Mouse (Mus musculus): Measurements from ENCODE around the gene Smim10l1. TPM values are rescaled to one million over a fixed set of nuclear protein-coding genes. Genes with fewer than 3 reads are reported as not detected.
A peak's percentile ranks its signal among the peaks of the same experiment; 100 is the strongest.

Smim10l1 gene
- 137 TPM in 2 replicates for polyA plus RNA-seq (2015; fragmentation: Nextera tagmentation; extraction: Ambion mirVana)

DNA sequence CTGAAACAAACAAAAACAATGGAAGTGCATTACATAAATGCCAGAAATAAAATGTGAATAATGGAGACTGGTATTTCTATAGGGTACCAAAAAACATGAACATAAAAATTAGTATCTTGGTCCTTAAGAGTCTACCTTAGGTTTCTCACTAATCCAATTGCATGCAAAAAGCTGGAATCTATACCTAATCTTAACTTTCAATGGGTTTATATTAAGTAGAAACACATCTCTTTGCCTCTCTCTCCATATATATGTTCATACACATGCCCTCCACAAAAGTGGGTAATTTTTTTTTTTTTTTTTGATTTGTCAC lies at the start of gene Smim10l1:
Gene Smim10l1, plus strand, starts transcription at position 301 of the 313 bp plus-strand sequence.
- ATAC-seq: no peak
- H3K36me3 ChIP-seq (ENCODE audit: control insufficient read depth, insufficient read depth, low read length): no peaks in the 10 kb centered on the region
- H3K4me3 ChIP-seq (ENCODE audit: low read depth, low read length): peak within 1 kb of the TSS; percentile 74
- no peaks in the 10 kb centered on the region for H3K9me3 ChIP-seq (replicated peaks; ENCODE audit: control insufficient read depth, low read length, poor library complexity, severe bottlenecking)
- peak within 1 kb of the TSS; percentile 99 for H3K27ac ChIP-seq (ENCODE audit: low read length)
- peak within 1 kb of the TSS; percentile 95 for H3K9ac ChIP-seq (ENCODE audit: low read depth, low read length)
- H3K27me3 ChIP-seq (ENCODE audit: control insufficient read depth, insufficient read depth, low read depth, low read length): no peaks in the 10 kb centered on the region
- peaks cover 12% of the 10 kb centered on the region for H3K4me1 ChIP-seq (ENCODE audit: control insufficient read depth, insufficient read depth, low read length)
- peak within 1 kb of the TSS; percentile 57 for H3K4me2 ChIP-seq (ENCODE audit: low read length)

DNA sequence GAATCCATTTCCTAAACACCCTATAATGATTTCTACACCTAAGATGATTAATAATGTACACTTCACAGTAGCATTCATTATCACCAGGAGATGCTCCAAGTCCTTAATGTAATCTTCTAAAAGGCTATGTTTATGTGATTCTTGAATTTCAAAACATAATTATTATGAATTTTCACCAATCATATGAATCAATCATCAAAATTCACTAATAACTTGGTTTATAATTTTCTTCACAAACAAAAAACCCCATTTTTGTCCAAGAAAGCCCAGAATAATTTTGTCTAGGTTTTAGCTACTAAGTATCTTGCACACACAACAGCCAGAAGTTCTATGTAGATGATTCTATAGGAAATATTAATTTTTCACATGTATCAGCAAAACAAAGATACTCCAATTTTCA lies 49.0 kb upstream of the Smim10l1 start, which contains the start of gene Tas2r140:
Gene Tas2r140, minus strand, starts transcription at position 101 of the 400 bp plus-strand sequence.
- Histone ChIP-seq H3K4me3 (ENCODE audit: low read depth, low read length) (no peak within 1 kb of the TSS), H3K4me1 (ENCODE audit: control insufficient read depth, insufficient read depth, low read length) (no peaks in the 10 kb centered on the region), H3K36me3 (ENCODE audit: control insufficient read depth, insufficient read depth, low read length) (no peaks in the 10 kb centered on the region), H3K27me3 (ENCODE audit: control insufficient read depth, insufficient read depth, low read depth, low read length) (no peaks in the 10 kb centered on the region), H3K9me3 (replicated peaks; ENCODE audit: control insufficient read depth, low read length, poor library complexity, severe bottlenecking) (no peaks in the 10 kb centered on the region), H3K9ac (ENCODE audit: low read depth, low read length) (no peak within 1 kb of the TSS), H3K4me2 (ENCODE audit: low read length) (no peak within 1 kb of the TSS), H3K27ac (ENCODE audit: low read length) (no peak within 1 kb of the TSS)
- ATAC-seq: no peak

DNA sequence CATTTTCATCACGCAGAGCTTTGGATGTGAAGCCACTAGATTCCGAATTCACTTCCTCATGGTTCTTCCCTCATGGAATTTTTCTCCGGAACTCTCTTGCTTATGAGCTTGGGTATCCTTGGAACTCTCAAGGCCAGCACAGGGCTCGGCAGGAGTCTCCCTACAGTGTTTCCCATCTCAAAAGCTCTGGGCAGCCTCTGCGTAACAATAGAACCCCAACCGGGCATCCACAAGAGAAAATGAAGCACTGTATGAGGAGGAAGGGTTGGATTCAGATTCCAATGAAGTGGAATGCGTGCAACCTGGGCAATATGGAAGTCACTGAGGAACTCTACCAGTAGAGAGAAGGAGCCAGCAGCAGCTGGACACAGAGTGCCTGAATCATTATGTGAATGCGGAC lies 12.5 kb upstream of the Smim10l1 start:
- Histone ChIP-seq H3K9me3 (replicated peaks; ENCODE audit: control insufficient read depth, low read length, poor library complexity, severe bottlenecking) (no peaks in the 10 kb centered on the region), H3K4me3 (ENCODE audit: low read depth, low read length) (no peak overlapping the region), H3K36me3 (ENCODE audit: control insufficient read depth, insufficient read depth, low read length) (no peaks in the 10 kb centered on the region), H3K27me3 (ENCODE audit: control insufficient read depth, insufficient read depth, low read depth, low read length) (no peaks in the 10 kb centered on the region), H3K9ac (ENCODE audit: low read depth, low read length) (no peak overlapping the region), H3K4me1 (ENCODE audit: control insufficient read depth, insufficient read depth, low read length) (no peaks in the 10 kb centered on the region), H3K27ac (ENCODE audit: low read length) (no peak overlapping the region), H3K4me2 (ENCODE audit: low read length) (no peak overlapping the region)
- WGBS: 73% methylated on average over 8 of the region's 8 CpGs
- ATAC-seq: no peak

DNA sequence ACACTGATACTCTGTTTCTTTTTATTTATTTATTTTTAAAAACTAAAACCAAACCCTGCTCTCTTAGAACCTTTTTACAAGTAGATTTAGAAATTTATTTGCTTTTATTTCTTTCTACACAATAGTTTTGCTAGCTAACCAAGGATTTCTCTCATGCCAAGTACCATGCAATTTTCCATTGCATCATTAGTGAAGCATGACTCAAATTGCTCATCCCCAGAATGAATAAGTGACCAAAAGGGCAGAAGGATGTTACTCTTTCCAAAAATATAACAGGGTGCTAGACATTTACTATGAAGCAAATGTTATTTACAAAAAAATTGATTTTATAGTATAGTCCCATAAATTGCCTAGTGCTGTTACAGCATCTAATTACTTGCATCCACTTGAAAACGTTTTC lies 2.3 kb upstream of the Smim10l1 start:
- Histone ChIP-seq H3K36me3 (ENCODE audit: control insufficient read depth, insufficient read depth, low read length) (no peaks in the 10 kb centered on the region), H3K27me3 (ENCODE audit: control insufficient read depth, insufficient read depth, low read depth, low read length) (no peaks in the 10 kb centered on the region), H3K4me2 (ENCODE audit: low read length) (no peak overlapping the region), H3K4me1 (ENCODE audit: control insufficient read depth, insufficient read depth, low read length) (peaks cover 11% of the 10 kb centered on the region), H3K4me3 (ENCODE audit: low read depth, low read length) (no peak overlapping the region), H3K9ac (ENCODE audit: low read depth, low read length) (no peak overlapping the region), H3K9me3 (replicated peaks; ENCODE audit: control insufficient read depth, low read length, poor library complexity, severe bottlenecking) (no peaks in the 10 kb centered on the region), H3K27ac (ENCODE audit: low read length) (no peak overlapping the region)
- 63% methylated on average over 1 of the region's 1 CpGs for WGBS
- no peak for ATAC-seq

DNA sequence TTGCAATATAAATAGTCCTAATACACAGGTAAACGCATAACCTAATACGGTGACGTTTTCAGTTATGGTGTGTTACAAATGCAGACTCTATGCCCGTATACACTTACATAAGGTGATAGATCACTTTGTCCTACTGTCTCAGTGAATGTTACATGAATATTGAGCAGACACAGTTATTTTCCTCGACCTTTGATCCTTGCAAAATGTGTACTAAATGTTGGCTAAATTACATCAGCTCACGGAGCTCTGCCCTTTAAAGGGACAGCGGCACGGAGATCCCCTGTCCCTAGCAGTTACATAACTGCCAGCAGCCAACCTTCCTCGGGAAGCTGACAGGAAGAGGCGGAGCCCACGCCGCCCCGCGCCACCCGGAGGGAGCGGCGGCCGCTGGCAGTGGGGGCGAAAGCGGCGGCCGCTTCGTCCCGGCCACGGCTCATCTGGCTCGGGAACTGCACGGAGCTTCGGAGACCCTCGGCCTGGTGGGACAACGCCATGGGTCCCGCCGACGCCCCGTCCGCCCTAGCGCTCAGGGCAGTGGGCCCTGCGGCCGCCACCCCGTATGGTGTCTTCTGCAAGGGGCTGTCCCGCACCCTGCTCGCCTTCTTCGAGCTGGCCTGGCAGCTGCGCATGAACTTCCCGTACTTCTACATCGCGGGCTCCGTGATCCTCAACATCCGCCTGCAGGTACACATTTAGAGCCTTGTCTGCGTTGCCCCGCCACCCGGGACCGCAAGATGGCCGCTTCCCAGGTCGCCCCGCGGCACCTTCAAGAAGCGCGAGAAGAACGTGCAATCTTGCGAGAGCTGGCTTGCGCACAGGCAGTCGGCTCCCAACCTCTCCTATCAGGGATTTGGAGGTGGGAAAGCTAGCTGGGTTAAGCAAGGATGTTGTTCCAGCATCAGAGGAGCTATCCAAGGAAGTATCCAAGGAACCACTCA lies 482 bp downstream of the Smim10l1 start:
- peaks cover 12% of the 10 kb centered on the region for H3K4me1 ChIP-seq (ENCODE audit: control insufficient read depth, insufficient read depth, low read length)

More for the DNA sequence above, 482 bp downstream of the Smim10l1 start:
- ATAC-seq: peak; percentile 98
- H3K9ac ChIP-seq (ENCODE audit: low read depth, low read length): peak overlapping the region; percentile 95
- H3K27me3 ChIP-seq (ENCODE audit: control insufficient read depth, insufficient read depth, low read depth, low read length): no peaks in the 10 kb centered on the region
- peak overlapping the region; percentile 99 for H3K27ac ChIP-seq (ENCODE audit: low read length)
- peak overlapping the region; percentile 57 for H3K4me2 ChIP-seq (ENCODE audit: low read length)
- under 1% methylated on average over 61 of the region's 62 CpGs for WGBS
- H3K36me3 ChIP-seq (ENCODE audit: control insufficient read depth, insufficient read depth, low read length): no peaks in the 10 kb centered on the region
- no peaks in the 10 kb centered on the region for H3K9me3 ChIP-seq (replicated peaks; ENCODE audit: control insufficient read depth, low read length, poor library complexity, severe bottlenecking)
- H3K4me3 ChIP-seq (ENCODE audit: low read depth, low read length): peak overlapping the region; percentile 74

Other genes with a start within 250 kb of the Smim10l1 start
- gene Tas2r116, start 249.5 kb upstream of the Smim10l1 start, polyA plus RNA-seq (2015; fragmentation: Nextera tagmentation; extraction: Ambion mirVana): not detected in 2 replicates
- gene Tas2r110, start 236.9 kb upstream of the Smim10l1 start, polyA plus RNA-seq (2015; fragmentation: Nextera tagmentation; extraction: Ambion mirVana): not detected in 2 replicates
- gene Tas2r113, start 211.9 kb upstream of the Smim10l1 start, polyA plus RNA-seq (2015; fragmentation: Nextera tagmentation; extraction: Ambion mirVana): not detected in 2 replicates
- not detected in 2 replicates for gene Tas2r125, start 195.3 kb upstream of the Smim10l1 start, polyA plus RNA-seq (2015; fragmentation: Nextera tagmentation; extraction: Ambion mirVana)
- not detected in 2 replicates for gene Tas2r129, start 153.8 kb upstream of the Smim10l1 start, polyA plus RNA-seq (2015; fragmentation: Nextera tagmentation; extraction: Ambion mirVana)
- gene Tas2r131, start 147.0 kb upstream of the Smim10l1 start, polyA plus RNA-seq (2015; fragmentation: Nextera tagmentation; extraction: Ambion mirVana): not detected in 2 replicates
- gene Tas2r109, start 123.9 kb upstream of the Smim10l1 start, polyA plus RNA-seq (2015; fragmentation: Nextera tagmentation; extraction: Ambion mirVana): not detected in 2 replicates
- not detected in 2 replicates for gene Tas2r103, start 67.8 kb upstream of the Smim10l1 start, polyA plus RNA-seq (2015; fragmentation: Nextera tagmentation; extraction: Ambion mirVana)
- gene Tas2r140, start 49.1 kb upstream of the Smim10l1 start, polyA plus RNA-seq (2015; fragmentation: Nextera tagmentation; extraction: Ambion mirVana): not detected in 2 replicates
- not detected in 2 replicates for gene 5530400C23Rik, start 187.3 kb downstream of the Smim10l1 start, polyA plus RNA-seq (2015; fragmentation: Nextera tagmentation; extraction: Ambion mirVana)